Comparison of ENCODE assay signal across 12 mouse cellular contexts in genomic region chr9:74951491-74951890, GRCm38 (mm10). TPM values are rescaled to one million over a fixed set of nuclear protein-coding genes. Genes with fewer than 3 reads are reported as not detected.
DNase-seq lines count a peak whose midpoint lies in the region; ATAC-seq lines count a peak whose summit lies in the region.
"Had no signal": no experiment of that assay in that cellular context is flagged by ENCODE, and none has a peak within 500 bp of the region (broad histone marks: within the 10 kb centered on the region; RNA-seq: fewer than 3 reads in every experiment).

No protein-coding gene starts in this region.

- H3K9ac ChIP-seq in forebrain, embryonic 12.5 days: no peak overlapping the region

- H3K9me3 ChIP-seq in forebrain, embryonic 12.5 days: no peaks in the 10 kb centered on the region
- H3K9me3 ChIP-seq: limb, embryonic 12.5 days had no signal

- H3K4me3 ChIP-seq in forebrain, embryonic 12.5 days (replicated peaks): no peak overlapping the region

- no peak for ATAC-seq in forebrain, embryonic 12.5 days (ENCODE audit: low FRiP score)
- ATAC-seq: inflammation-experienced regulatory T-cells, adult 6 months had no signal

- no peak overlapping the region for H3K4me2 ChIP-seq in forebrain, embryonic 12.5 days

- no peaks in the 10 kb centered on the region for H3K27me3 ChIP-seq in forebrain, embryonic 12.5 days
- H3K27me3 ChIP-seq: limb, embryonic 12.5 days had no signal

- H3K36me3 ChIP-seq in forebrain, embryonic 12.5 days (replicated peaks): peaks cover 3% of the 10 kb centered on the region; the same call in 1 of the 2 replicates

- peaks cover 18% of the 10 kb centered on the region for H3K4me1 ChIP-seq in forebrain, embryonic 12.5 days

- intact Hi-C loops in left cerebral cortex, postnatal 4 days (cut with DNase I): no loop called here
- intact Hi-C loops in left cerebral cortex, postnatal 36 days (cut with DNase I): loop anchor here (5.0 kb wide), 1 partner anchor 44 kb away; no protein-coding TSS in a partner anchor

- DNase-seq in left cerebral cortex, postnatal 4 days: peak; percentile 3
- DNase-seq in left cerebral cortex, postnatal 36 days (ENCODE audit: low spot score in 2 of 2): no peak
- DNase-seq in 416B (ENCODE audit: low read depth): peak; percentile 49
- DNase-seq in B cell, adult 2 months: peak; percentile 55 to 64
- peak; percentile 18 for DNase-seq in brain, adult 2 months (ENCODE audit: low read depth, low spot score)
- DNase-seq in frontal cortex, adult 2 months (ENCODE audit: extremely low spot score in 1 of 2, low spot score in 1 of 2): no peak
- DNase-seq in heart, adult 9 months (ENCODE audit: low spot score in 2 of 2): no peak
- DNase-seq: spleen, adult 18-20 months; thymus, postnatal 14 days had no signal

- WGBS in forebrain, embryonic 12.5 days: 33% methylated on average over 3 of the region's 3 CpGs

- H3K27ac ChIP-seq in forebrain, embryonic 12.5 days: no peak overlapping the region
- H3K27ac ChIP-seq: limb, embryonic 12.5 days had no signal

RNA-seq across cellular contexts. Expression of gene Fam214a, which starts 1.2 kb away (rescaled TPM):
- total RNA-seq in left cerebral cortex, postnatal 4 days (2021): 10 to 100 TPM; 25.7 to 28.8 TPM
- 10 to 100 TPM; 33.1 to 41.7 TPM for total RNA-seq in left cerebral cortex, postnatal 36 days (2021)
- polyA plus RNA-seq in frontal cortex, adult 2 months (2012; rRNA removed): 33.8 and 37.0 TPM in 2 replicates
- polyA plus RNA-seq in forebrain, embryonic 12.5 days (2016; fragmentation: Nextera tagmentation; extraction: Ambion mirVana): 30.9 and 34.1 TPM in 2 replicates

Comparison
In these comparisons a context has a peak if more than half of its experiments do, and no peak if none do; other contexts are left out.
1. DNase-seq: peak in left cerebral cortex, postnatal 4 days (single experiment), 416B (single experiment), B cell, adult 2 months (2 of 2) and brain, adult 2 months (single experiment); none in left cerebral cortex, postnatal 36 days (0 of 2), frontal cortex, adult 2 months (0 of 2) and heart, adult 9 months (0 of 2).